Mouse (Mus musculus): ENCODE results near the gene Tspan1. TPM values are rescaled to one million over a fixed set of nuclear protein-coding genes. Genes with fewer than 3 reads are reported as not detected.

Tspan1 gene
- polyA plus RNA-seq (2015; fragmentation: Nextera tagmentation; extraction: Ambion mirVana), result 319 and 330 TPM in 2 replicates

- DNase-seq (ENCODE audit: low spot score), result peak; percentile 91
- Histone ChIP-seq H3K36me3 (ENCODE audit: control insufficient read depth, insufficient read depth, low read length) (no peaks in the 10 kb centered on the region), H3K9me3 (ENCODE audit: control insufficient read depth, low read length) (no peaks in the 10 kb centered on the region), H3K9ac (ENCODE audit: low read length) (peak within 1 kb of the TSS; percentile 43; the same call in 1 of the 2 replicates), H3K4me1 (replicated peaks; ENCODE audit: control insufficient read depth, insufficient read depth) (no peaks in the 10 kb centered on the region), H3K4me3 (ENCODE audit: low read depth, low read length) (peak within 1 kb of the TSS; percentile 27), H3K27ac (replicated peaks) (peak within 1 kb of the TSS; percentile 84), H3K27me3 (ENCODE audit: control insufficient read depth, insufficient read depth, low read length) (no peaks in the 10 kb centered on the region), H3K4me2 (replicated peaks; ENCODE audit: low read depth) (peak within 1 kb of the TSS; percentile 42)
- WGBS, result 17% methylated on average over 7 of the region's 7 CpGs
- no peak for TF ChIP-seq EP300 (optimal IDR thresholded peaks at IDR 0.05)
- peak; percentile 77 for TF ChIP-seq CTCF (IDR thresholded peaks at IDR 0.05; ENCODE audit: low read depth)
- peak; percentile 65 for ATAC-seq (ENCODE audit: low FRiP score, low TSS enrichment)
Observed at GRCm38 (mm10) chr4:116167404-116167803, at the start of gene Tspan1. Gene Tspan1, minus strand, starts transcription at chr4:116167601.

DNA sequence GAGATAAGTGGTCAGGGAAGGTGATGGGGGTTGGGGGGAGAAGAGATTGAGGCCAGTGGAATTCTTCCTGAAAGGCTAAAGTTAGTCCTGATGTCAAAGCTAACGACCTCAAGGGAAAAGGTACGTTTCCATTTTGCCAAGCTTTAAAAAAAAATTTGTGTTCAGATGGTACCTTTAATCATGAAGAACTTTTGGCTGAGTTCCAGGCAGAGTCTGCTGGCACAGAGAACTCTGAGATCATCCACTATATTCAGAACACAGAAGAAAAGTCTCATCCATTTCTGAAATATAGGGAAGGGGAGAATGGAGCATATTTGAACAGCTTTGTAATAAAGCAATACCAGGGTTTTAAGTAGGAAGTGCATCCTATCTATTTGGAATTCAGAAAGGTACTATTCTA, 49.6 kb upstream of the Tspan1 start:
- no peaks in the 10 kb centered on the region for H3K36me3 ChIP-seq (ENCODE audit: control insufficient read depth, insufficient read depth, low read length)
- H3K27me3 ChIP-seq (ENCODE audit: control insufficient read depth, insufficient read depth, low read length), result no peaks in the 10 kb centered on the region
- no peak for TF ChIP-seq EP300 (optimal IDR thresholded peaks at IDR 0.05)
- TF ChIP-seq CTCF (IDR thresholded peaks at IDR 0.05; ENCODE audit: low read depth), result no peak
- no peak for DNase-seq (ENCODE audit: low spot score)
- H3K4me1 ChIP-seq (replicated peaks; ENCODE audit: control insufficient read depth, insufficient read depth), result no peaks in the 10 kb centered on the region
- H3K4me2 ChIP-seq (replicated peaks; ENCODE audit: low read depth), result no peak overlapping the region
- no peak overlapping the region for H3K4me3 ChIP-seq (ENCODE audit: low read depth, low read length)
- no peak overlapping the region for H3K27ac ChIP-seq (replicated peaks)
- H3K9me3 ChIP-seq (ENCODE audit: control insufficient read depth, low read length), result no peaks in the 10 kb centered on the region
- no peak for ATAC-seq (ENCODE audit: low FRiP score, low TSS enrichment)
- WGBS, result 38% methylated on average over 2 of the region's 2 CpGs
- no peak overlapping the region for H3K9ac ChIP-seq (ENCODE audit: low read length)

- H3K4me1 ChIP-seq (replicated peaks; ENCODE audit: control insufficient read depth, insufficient read depth), result no peaks in the 10 kb centered on the region
- no peak overlapping the region for H3K9ac ChIP-seq (ENCODE audit: low read length)
- no peak overlapping the region for H3K4me2 ChIP-seq (replicated peaks; ENCODE audit: low read depth)
- no peak for TF ChIP-seq CTCF (IDR thresholded peaks at IDR 0.05; ENCODE audit: low read depth)
- TF ChIP-seq EP300 (optimal IDR thresholded peaks at IDR 0.05), result no peak
- no peak for ATAC-seq (ENCODE audit: low FRiP score, low TSS enrichment)
- H3K4me3 ChIP-seq (ENCODE audit: low read depth, low read length), result no peak overlapping the region
- WGBS, result 71% methylated on average over 2 of the region's 2 CpGs
- H3K9me3 ChIP-seq (ENCODE audit: control insufficient read depth, low read length), result no peaks in the 10 kb centered on the region
- H3K27me3 ChIP-seq (ENCODE audit: control insufficient read depth, insufficient read depth, low read length), result no peaks in the 10 kb centered on the region
- no peak for DNase-seq (ENCODE audit: low spot score)
- H3K36me3 ChIP-seq (ENCODE audit: control insufficient read depth, insufficient read depth, low read length), result no peaks in the 10 kb centered on the region
- H3K27ac ChIP-seq (replicated peaks), result no peak overlapping the region
Observed at GRCm38 (mm10) chr4:116215895-116216605, 48.6 kb upstream of the Tspan1 start.

DNA sequence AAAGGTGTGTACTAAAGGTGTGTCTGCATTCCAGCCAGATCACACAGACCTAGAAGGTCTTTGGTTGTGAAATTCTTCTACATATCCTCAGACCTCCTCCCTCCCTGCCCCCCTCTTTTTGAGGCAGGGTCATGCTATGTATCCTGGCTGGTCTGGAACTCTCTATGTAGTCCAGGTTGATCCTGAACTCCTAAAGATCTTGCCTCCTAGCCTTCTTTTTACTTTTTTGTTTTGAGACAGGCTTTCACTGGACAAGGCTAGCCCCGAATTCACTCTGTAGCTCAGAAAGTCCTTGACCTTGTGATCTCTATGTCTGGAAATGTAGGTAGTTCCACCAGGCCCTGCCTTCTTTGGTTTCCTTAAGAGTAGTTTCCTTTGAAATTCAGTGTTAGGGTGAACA, 41.5 kb upstream of the Tspan1 start:
- H3K9ac ChIP-seq (ENCODE audit: low read length), result no peak overlapping the region
- TF ChIP-seq EP300 (optimal IDR thresholded peaks at IDR 0.05) (no peak), CTCF (IDR thresholded peaks at IDR 0.05; ENCODE audit: low read depth) (no peak)
- no peak for DNase-seq (ENCODE audit: low spot score)

DNA sequence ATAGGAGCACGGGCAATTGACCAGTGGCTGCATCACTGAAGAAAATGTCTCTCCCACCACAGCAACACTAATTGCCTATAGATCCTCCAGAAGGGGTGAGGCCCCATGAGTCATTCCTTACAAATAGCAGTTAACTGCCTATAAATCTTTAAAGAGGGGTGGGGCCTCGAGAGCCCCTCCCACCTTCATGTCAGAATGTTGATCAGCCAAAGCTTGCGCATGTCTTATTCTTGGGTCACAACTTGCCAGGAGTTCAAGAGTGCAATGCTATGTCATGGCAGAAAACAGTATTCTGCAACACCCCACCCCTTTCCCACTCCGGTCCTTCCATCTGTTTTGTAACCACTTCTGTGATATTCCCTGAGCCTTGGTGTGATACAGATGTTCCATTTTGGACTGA, 39.1 kb upstream of the Tspan1 start:
- H3K4me2 ChIP-seq (replicated peaks; ENCODE audit: low read depth), result no peak overlapping the region
- no peaks in the 10 kb centered on the region for H3K9me3 ChIP-seq (ENCODE audit: control insufficient read depth, low read length)
- TF ChIP-seq CTCF (IDR thresholded peaks at IDR 0.05; ENCODE audit: low read depth), result no peak
- TF ChIP-seq EP300 (optimal IDR thresholded peaks at IDR 0.05), result no peak
- H3K4me3 ChIP-seq (ENCODE audit: low read depth, low read length), result no peak overlapping the region
- H3K4me1 ChIP-seq (replicated peaks; ENCODE audit: control insufficient read depth, insufficient read depth), result no peaks in the 10 kb centered on the region
- H3K9ac ChIP-seq (ENCODE audit: low read length), result no peak overlapping the region
- no peak for DNase-seq (ENCODE audit: low spot score)
- 48% methylated on average over 4 of the region's 4 CpGs for WGBS
- no peaks in the 10 kb centered on the region for H3K36me3 ChIP-seq (ENCODE audit: control insufficient read depth, insufficient read depth, low read length)
- peak; percentile 61; the same call in 1 of the 2 replicates for ATAC-seq (ENCODE audit: low FRiP score, low TSS enrichment)
- H3K27ac ChIP-seq (replicated peaks), result no peak overlapping the region
- H3K27me3 ChIP-seq (ENCODE audit: control insufficient read depth, insufficient read depth, low read length), result no peaks in the 10 kb centered on the region

More for the DNA sequence above, 41.5 kb upstream of the Tspan1 start:
- Histone ChIP-seq H3K27me3 (ENCODE audit: control insufficient read depth, insufficient read depth, low read length) (no peaks in the 10 kb centered on the region), H3K4me3 (ENCODE audit: low read depth, low read length) (no peak overlapping the region), H3K4me2 (replicated peaks; ENCODE audit: low read depth) (no peak overlapping the region), H3K27ac (replicated peaks) (no peak overlapping the region), H3K36me3 (ENCODE audit: control insufficient read depth, insufficient read depth, low read length) (no peaks in the 10 kb centered on the region), H3K9me3 (ENCODE audit: control insufficient read depth, low read length) (no peaks in the 10 kb centered on the region), H3K4me1 (replicated peaks; ENCODE audit: control insufficient read depth, insufficient read depth) (no peaks in the 10 kb centered on the region)
- 86% methylated on average over 1 of the region's 1 CpGs for WGBS
- no peak for ATAC-seq (ENCODE audit: low FRiP score, low TSS enrichment)

GRCm38 (mm10) chr4:116204422-116204821, 37.0 kb upstream of the Tspan1 start:
- 49% methylated on average over 3 of the region's 3 CpGs for WGBS
- H3K27me3 ChIP-seq (ENCODE audit: control insufficient read depth, insufficient read depth, low read length), result no peaks in the 10 kb centered on the region
- H3K36me3 ChIP-seq (ENCODE audit: control insufficient read depth, insufficient read depth, low read length), result no peaks in the 10 kb centered on the region
- H3K9ac ChIP-seq (ENCODE audit: low read length), result no peak overlapping the region
- H3K27ac ChIP-seq (replicated peaks), result no peak overlapping the region
- no peak for ATAC-seq (ENCODE audit: low FRiP score, low TSS enrichment)
- no peaks in the 10 kb centered on the region for H3K9me3 ChIP-seq (ENCODE audit: control insufficient read depth, low read length)
- H3K4me2 ChIP-seq (replicated peaks; ENCODE audit: low read depth), result no peak overlapping the region
- TF ChIP-seq EP300 (optimal IDR thresholded peaks at IDR 0.05) (peak; percentile 57), CTCF (IDR thresholded peaks at IDR 0.05; ENCODE audit: low read depth) (no peak)
- DNase-seq (ENCODE audit: low spot score), result no peak
- no peaks in the 10 kb centered on the region for H3K4me1 ChIP-seq (replicated peaks; ENCODE audit: control insufficient read depth, insufficient read depth)
- no peak overlapping the region for H3K4me3 ChIP-seq (ENCODE audit: low read depth, low read length)
